Mouse (Mus musculus) heart, embryonic 15.5 days (tissue): Measurements from ENCODE around the gene Dvl1. TPM values are rescaled to one million over a fixed set of nuclear protein-coding genes. Genes with fewer than 3 reads are reported as not detected.
A peak's percentile ranks its signal among the peaks of the same experiment; 100 is the strongest.

Experiments used
- ATAC-seq: fragments of 200-750 bp; cut with Nextera tagmentation; replicated peaks from 2 replicates; pipeline ENCODE4 v1.8.0; 2017; ENCODE audit warnings: low read depth, moderate TSS enrichment; ENCODE audit not compliant: insufficient number of reproducible peaks, insufficient read depth, low FRiP score
- H3K27ac ChIP-seq: fragments of 300-500 bp; sonication (generic); 2 replicates; pipeline ENCODE4 v1.5.1; 2015; ENCODE audit warnings: mild to moderate bottlenecking, inconsistent platforms
- H3K27me3 ChIP-seq: fragments of 300-500 bp; sonication (generic); 2 replicates; pipeline ENCODE4 v1.6.1; 2015; ENCODE audit warnings: inconsistent platforms
- H3K36me3 ChIP-seq: fragments of 300-500 bp; sonication (generic); 2 replicates; pipeline ENCODE4 v1.6.1; 2015; ENCODE audit warnings: mild to moderate bottlenecking, inconsistent platforms
- H3K4me1 ChIP-seq: fragments of 300-500 bp; sonication (generic); replicated peaks from 2 replicates; pipeline ENCODE4 v1.6.1; 2015; ENCODE audit warnings: inconsistent platforms
- H3K4me2 ChIP-seq: fragments of 300-500 bp; sonication (generic); 2 replicates; pipeline ENCODE4 v1.6.1; 2015; ENCODE audit warnings: inconsistent platforms, mild to moderate bottlenecking, moderate library complexity
- H3K4me3 ChIP-seq: fragments of 300-500 bp; sonication (generic); 2 replicates; pipeline ENCODE4 v1.5.1; 2015; ENCODE audit warnings: mild to moderate bottlenecking, inconsistent platforms
- H3K9ac ChIP-seq: fragments of 300-500 bp; sonication (generic); 2 replicates; pipeline ENCODE4 v1.6.1; 2015; ENCODE audit warnings: mild to moderate bottlenecking, inconsistent platforms
- H3K9me3 ChIP-seq: fragments of 300-500 bp; sonication (generic); replicated peaks from 2 replicates; pipeline ENCODE4 v1.6.1; 2016; ENCODE audit warnings: inconsistent platforms
- WGBS: fragments of 180-500 bp; shearing (Covaris S2); methylation state at CpG from one replicate; pipeline ENCODE4 v1.1.7; 2015; ENCODE audit warnings: mixed read lengths; 5-methylcytosine and 5-hydroxymethylcytosine counted together
- polyA plus RNA-seq: library from polyadenylated mRNA; unstranded; fragments of >200 nt; fragmentation: Nextera tagmentation; extraction: Ambion mirVana; gene quantifications from 2 replicates; pipeline ENCODE4 v1.2.1, GENCODE M21; 2015

Dvl1 gene
- polyA plus RNA-seq, 1 experiment from 2014 or later, result 8.1 TPM

DNA sequence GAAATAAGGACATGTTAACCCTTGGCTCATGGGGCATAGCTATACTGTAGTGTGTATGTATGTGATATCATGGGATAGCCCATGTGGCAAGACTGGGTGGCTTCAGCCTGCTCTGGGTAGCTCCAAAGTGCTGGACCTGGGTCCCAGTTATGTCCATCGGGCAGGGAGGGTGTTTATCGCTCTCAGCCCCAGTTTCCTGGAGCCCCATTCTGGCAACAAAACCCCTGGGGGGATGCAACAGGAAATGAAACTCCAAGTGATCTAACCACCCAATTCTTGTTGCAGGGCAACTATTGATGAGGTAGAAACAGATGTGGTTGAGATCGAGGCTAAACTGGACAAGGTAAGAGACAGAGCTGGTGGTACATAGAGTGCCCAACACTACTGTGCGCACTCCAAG lies 48.6 kb downstream of the Dvl1 start:
- no peak overlapping the region for H3K9ac ChIP-seq
- H3K4me1 ChIP-seq, result peaks cover 35% of the 10 kb centered on the region
- H3K4me3 ChIP-seq, result no peak overlapping the region
- peaks cover 14% of the 10 kb centered on the region for H3K36me3 ChIP-seq
- no peaks in the 10 kb centered on the region for H3K9me3 ChIP-seq
- no peak overlapping the region for H3K27ac ChIP-seq
- no peaks in the 10 kb centered on the region for H3K27me3 ChIP-seq
- no peak for ATAC-seq
- 93% methylated on average over 4 of the region's 4 CpGs for WGBS
- H3K4me2 ChIP-seq, result no peak overlapping the region

DNA sequence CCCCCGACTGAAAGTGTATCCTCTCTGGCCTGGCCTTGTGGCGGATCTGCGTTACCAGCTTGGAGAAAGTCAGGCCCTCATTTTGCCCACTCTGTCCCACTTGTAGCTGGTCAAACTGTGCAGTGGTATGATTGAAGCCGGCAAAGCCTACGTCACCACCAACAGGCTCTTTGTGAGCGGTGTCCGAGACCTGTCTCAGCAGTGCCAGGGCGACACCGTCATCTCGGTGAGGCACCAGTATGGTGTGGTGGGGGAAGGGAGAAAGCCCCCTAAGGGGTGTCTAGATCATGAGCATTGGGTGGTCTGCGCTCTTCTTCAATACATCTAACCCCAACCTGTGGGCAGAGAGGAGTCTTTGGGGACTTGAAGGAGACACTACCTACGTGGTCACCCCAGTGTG lies 49.3 kb downstream of the Dvl1 start:
- no peaks in the 10 kb centered on the region for H3K27me3 ChIP-seq
- H3K27ac ChIP-seq, result no peak overlapping the region
- no peak for ATAC-seq
- no peak overlapping the region for H3K4me3 ChIP-seq
- H3K36me3 ChIP-seq, result peaks cover 14% of the 10 kb centered on the region
- no peak overlapping the region for H3K9ac ChIP-seq
- WGBS, result 97% methylated on average over 12 of the region's 12 CpGs
- no peak overlapping the region for H3K4me2 ChIP-seq
- peaks cover 38% of the 10 kb centered on the region for H3K4me1 ChIP-seq
- H3K9me3 ChIP-seq, result no peaks in the 10 kb centered on the region

DNA sequence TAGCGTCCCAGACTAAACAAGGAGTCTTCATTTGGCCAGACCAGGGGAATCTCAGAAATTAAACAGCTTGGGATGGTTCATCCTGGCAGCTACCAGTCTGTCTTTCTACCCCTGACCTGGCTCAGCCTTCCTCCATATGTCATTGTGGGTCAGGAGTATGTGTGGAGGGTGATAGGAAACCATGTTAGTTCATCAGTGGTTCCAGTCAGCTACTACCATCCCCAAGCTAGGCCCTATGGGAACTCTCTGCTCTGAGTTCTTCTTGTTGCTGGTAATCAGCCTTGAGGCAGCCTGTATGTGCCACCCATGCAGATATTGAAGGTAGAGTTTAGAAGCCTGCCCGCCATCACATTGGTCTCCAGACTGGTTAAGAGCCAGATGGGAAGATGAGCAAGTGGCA lies 51.1 kb downstream of the Dvl1 start:
- Histone ChIP-seq H3K9ac (no peak overlapping the region), H3K4me2 (no peak overlapping the region), H3K36me3 (peaks cover 26% of the 10 kb centered on the region), H3K27ac (no peak overlapping the region), H3K4me1 (peaks cover 33% of the 10 kb centered on the region), H3K27me3 (no peaks in the 10 kb centered on the region), H3K4me3 (no peak overlapping the region), H3K9me3 (no peaks in the 10 kb centered on the region)
- WGBS, result 100% methylated on average over 2 of the region's 2 CpGs
- ATAC-seq, result no peak

DNA sequence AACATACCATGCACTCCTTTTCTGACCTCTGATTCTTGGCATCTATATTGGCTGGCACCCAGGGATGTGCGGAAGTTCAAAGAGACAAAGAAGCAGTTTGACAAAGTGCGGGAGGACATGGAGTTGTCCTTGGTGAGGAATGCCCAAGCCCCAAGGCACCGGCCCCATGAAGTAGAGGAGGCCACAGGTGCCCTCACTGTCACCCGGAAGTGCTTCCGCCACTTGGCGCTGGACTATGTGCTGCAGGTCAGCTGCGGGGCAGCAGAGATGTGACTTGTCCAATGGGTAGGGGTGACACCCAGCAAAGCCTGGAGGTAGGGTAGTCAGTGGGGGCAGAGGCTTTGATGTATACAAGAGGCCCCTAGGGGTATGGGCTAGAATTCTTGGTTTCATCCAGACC lies 52.2 kb downstream of the Dvl1 start:
- H3K36me3 ChIP-seq, result peaks cover 36% of the 10 kb centered on the region
- no peak overlapping the region for H3K27ac ChIP-seq

GRCm38 (mm10) chr4:155901205-155901604 lies 54.0 kb downstream of the Dvl1 start:
- no peak overlapping the region for H3K4me3 ChIP-seq
- H3K36me3 ChIP-seq, result peaks cover 45% of the 10 kb centered on the region
- peaks cover 12% of the 10 kb centered on the region for H3K4me1 ChIP-seq
- no peak overlapping the region for H3K27ac ChIP-seq
- no peak overlapping the region for H3K9ac ChIP-seq
- no peak overlapping the region for H3K4me2 ChIP-seq
- 0 out of 2 replicates have a peak, but pooled peaks have one; percentile 44 for ATAC-seq
- H3K9me3 ChIP-seq, result no peaks in the 10 kb centered on the region
- no peaks in the 10 kb centered on the region for H3K27me3 ChIP-seq
- WGBS, result 29% methylated on average over 3 of the region's 3 CpGs

More for the DNA sequence above, 52.2 kb downstream of the Dvl1 start:
- Histone ChIP-seq H3K9ac (no peak overlapping the region), H3K9me3 (no peaks in the 10 kb centered on the region), H3K4me1 (peaks cover 24% of the 10 kb centered on the region), H3K4me3 (no peak overlapping the region), H3K27me3 (no peaks in the 10 kb centered on the region), H3K4me2 (no peak overlapping the region)
- no peak for ATAC-seq
- WGBS, result 87% methylated on average over 7 of the region's 7 CpGs

GRCm38 (mm10) chr4:155903246-155903645 lies 56.0 kb downstream of the Dvl1 start:
- H3K4me1 ChIP-seq, result peaks cover 12% of the 10 kb centered on the region
- H3K36me3 ChIP-seq, result peaks cover 40% of the 10 kb centered on the region; the same call in 1 of the 2 replicates
- H3K27ac ChIP-seq, result no peak overlapping the region
- no peak for ATAC-seq
- H3K9me3 ChIP-seq, result no peaks in the 10 kb centered on the region
- 92% methylated on average over 13 of the region's 13 CpGs for WGBS
- no peak overlapping the region for H3K4me3 ChIP-seq
- no peak overlapping the region for H3K4me2 ChIP-seq
- H3K27me3 ChIP-seq, result no peaks in the 10 kb centered on the region
- no peak overlapping the region for H3K9ac ChIP-seq

DNA sequence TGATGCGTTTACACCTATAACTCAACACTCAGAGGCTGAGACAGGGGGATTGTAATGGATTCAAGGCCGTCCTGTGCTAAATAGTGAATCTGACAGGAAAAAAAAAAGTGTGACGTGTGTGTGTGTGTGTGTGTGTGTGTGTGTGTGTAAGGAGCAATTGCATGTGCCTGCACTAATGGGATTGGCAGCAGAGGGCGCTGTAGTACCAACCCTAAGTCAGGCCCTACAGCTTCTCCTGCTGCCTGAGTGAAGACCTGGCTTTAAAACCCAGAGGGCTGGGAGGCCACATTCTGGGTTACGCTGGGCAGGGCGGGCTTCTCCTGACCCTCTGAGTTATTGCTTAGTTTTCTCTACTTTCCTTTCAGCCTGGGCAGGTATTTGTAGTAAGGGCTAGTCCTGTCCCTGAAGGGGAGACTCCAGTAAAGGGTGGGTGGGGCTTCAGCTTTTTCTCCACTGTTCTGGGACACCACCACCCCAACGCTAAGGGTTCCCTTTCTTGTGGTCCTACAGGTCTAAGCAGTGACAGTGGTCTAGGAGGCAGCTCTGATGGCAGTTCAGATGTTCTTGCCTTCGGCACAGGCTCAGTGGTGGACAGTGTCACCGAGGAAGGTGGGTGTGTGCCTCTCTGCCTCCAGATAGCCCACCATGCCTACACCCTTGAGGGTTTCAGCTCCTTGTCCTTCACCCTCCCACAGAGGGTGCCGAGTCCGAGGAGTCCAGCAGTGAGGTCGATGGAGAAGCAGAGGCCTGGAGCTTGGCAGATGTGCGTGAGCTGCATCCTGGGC lies 57.3 kb downstream of the Dvl1 start:
- Histone ChIP-seq H3K27ac (no peak overlapping the region), H3K4me2 (no peak overlapping the region), H3K9ac (no peak overlapping the region), H3K9me3 (no peaks in the 10 kb centered on the region), H3K27me3 (no peaks in the 10 kb centered on the region), H3K4me1 (peaks cover 12% of the 10 kb centered on the region), H3K36me3 (peaks cover 37% of the 10 kb centered on the region; the same call in 1 of the 2 replicates), H3K4me3 (no peak overlapping the region)
- WGBS, result 92% methylated on average over 13 of the region's 13 CpGs
- no peak for ATAC-seq

DNA sequence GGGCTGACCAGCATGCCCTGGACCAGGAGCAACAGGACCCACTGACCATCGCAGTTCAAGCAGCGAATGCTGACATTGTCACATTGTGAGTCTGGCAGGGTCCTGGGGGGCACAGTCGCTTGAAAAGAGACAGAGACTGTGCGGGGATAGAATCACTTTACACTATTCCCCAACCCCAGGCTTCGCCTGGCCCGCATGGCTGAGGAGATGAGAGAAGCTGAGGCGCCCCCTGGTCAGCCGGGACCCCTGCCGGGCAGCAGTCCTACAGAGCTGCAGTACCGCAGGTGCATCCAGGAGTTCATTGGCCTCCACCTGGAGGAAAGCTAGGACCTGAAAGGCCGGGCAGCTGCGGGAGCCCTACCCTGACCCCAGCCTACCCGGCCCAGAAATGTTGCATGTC lies 58.4 kb downstream of the Dvl1 start:
- ATAC-seq, result no peak
- H3K36me3 ChIP-seq, result peaks cover 32% of the 10 kb centered on the region; the same call in 1 of the 2 replicates

GRCm38 (mm10) chr4:155906125-155906524 lies 58.9 kb downstream of the Dvl1 start:
- Histone ChIP-seq H3K4me1 (peaks cover 7% of the 10 kb centered on the region), H3K9me3 (no peaks in the 10 kb centered on the region), H3K9ac (no peak overlapping the region), H3K27ac (no peak overlapping the region), H3K4me3 (no peak overlapping the region), H3K36me3 (peaks cover 32% of the 10 kb centered on the region; the same call in 1 of the 2 replicates), H3K27me3 (no peaks in the 10 kb centered on the region), H3K4me2 (no peak overlapping the region)
- 84% methylated on average over 9 of the region's 9 CpGs for WGBS
- no peak for ATAC-seq

More for the DNA sequence above, 58.4 kb downstream of the Dvl1 start:
- Histone ChIP-seq H3K4me3 (no peak overlapping the region), H3K27ac (no peak overlapping the region), H3K4me2 (no peak overlapping the region), H3K9ac (no peak overlapping the region), H3K4me1 (peaks cover 12% of the 10 kb centered on the region), H3K27me3 (no peaks in the 10 kb centered on the region), H3K9me3 (no peaks in the 10 kb centered on the region)
- WGBS, result 87% methylated on average over 13 of the region's 13 CpGs

DNA sequence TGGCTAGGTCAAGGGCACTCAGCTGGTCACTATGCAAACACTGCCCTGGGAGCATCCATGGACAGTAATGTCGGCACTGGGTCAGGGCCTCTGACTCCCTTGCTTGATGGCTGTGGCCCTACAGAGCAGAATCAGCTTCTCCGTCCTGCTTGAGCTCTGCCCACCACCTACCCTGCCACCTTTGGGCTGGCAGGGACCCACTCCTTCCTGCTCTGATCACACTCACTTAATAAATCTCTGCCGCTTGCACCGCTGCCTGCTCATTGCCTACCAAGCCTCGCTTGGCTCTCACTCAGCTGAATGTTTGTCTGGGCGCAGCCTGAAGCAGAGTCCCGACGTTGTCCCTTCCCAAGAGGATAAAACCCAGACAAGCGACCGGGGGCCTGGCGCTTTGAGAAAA lies 59.8 kb downstream of the Dvl1 start:
- no peak for ATAC-seq
- H3K9me3 ChIP-seq, result no peaks in the 10 kb centered on the region
- H3K4me1 ChIP-seq, result no peaks in the 10 kb centered on the region
- WGBS, result 66% methylated on average over 11 of the region's 11 CpGs
- H3K9ac ChIP-seq, result no peak overlapping the region
- H3K27ac ChIP-seq, result no peak overlapping the region
- no peak overlapping the region for H3K4me3 ChIP-seq
- H3K36me3 ChIP-seq, result peaks cover 31% of the 10 kb centered on the region; the same call in 1 of the 2 replicates
- no peaks in the 10 kb centered on the region for H3K27me3 ChIP-seq
- H3K4me2 ChIP-seq, result no peak overlapping the region

DNA sequence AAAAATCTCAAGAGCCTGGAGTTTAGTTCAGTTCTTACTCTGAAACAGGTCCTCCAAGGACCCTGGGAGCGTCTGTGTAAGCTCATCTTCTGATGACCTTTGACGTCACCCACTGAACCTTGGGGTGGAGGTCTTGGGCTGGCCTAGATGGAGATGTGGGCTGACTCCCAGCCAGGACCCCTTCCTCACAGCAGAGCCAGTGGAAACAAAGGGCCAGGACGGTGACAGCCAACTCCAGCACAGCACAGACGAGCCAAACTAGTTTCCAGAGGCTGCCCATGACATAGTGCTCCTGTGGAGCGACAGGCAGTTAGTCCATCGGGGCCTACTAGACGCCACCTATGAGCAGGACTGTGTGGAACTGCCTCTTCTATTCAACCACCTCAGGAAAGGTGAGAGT lies 61.1 kb downstream of the Dvl1 start:
- 70% methylated on average over 7 of the region's 7 CpGs for WGBS
- no peak overlapping the region for H3K4me2 ChIP-seq

GRCm38 (mm10) chr4:155908751-155909150 lies 61.5 kb downstream of the Dvl1 start:
- Histone ChIP-seq H3K27me3 (no peaks in the 10 kb centered on the region), H3K36me3 (peaks cover 15% of the 10 kb centered on the region; the same call in 1 of the 2 replicates), H3K4me1 (no peaks in the 10 kb centered on the region), H3K27ac (no peak overlapping the region), H3K4me3 (no peak overlapping the region), H3K9ac (no peak overlapping the region), H3K4me2 (no peak overlapping the region), H3K9me3 (no peaks in the 10 kb centered on the region)
- ATAC-seq, result no peak
- WGBS, result 81% methylated on average over 4 of the region's 4 CpGs

More for the DNA sequence above, 61.1 kb downstream of the Dvl1 start:
- Histone ChIP-seq H3K4me1 (no peaks in the 10 kb centered on the region), H3K27me3 (no peaks in the 10 kb centered on the region), H3K36me3 (peaks cover 19% of the 10 kb centered on the region; the same call in 1 of the 2 replicates), H3K9me3 (no peaks in the 10 kb centered on the region), H3K4me3 (no peak overlapping the region), H3K9ac (no peak overlapping the region), H3K27ac (no peak overlapping the region)
- no peak for ATAC-seq
